Mouse (Mus musculus) R1 (cell line): ENCODE data around the gene Ttc39b.

Experiments used
- DNase-seq: peaks from one replicate; pipeline ENCODE4 v3.0.0-alpha.2; 2018; ENCODE audit warnings: low read depth, low spot score

Ttc39b gene

GRCm38 (mm10) chr4:83232315-83232880 is 91.7 kb downstream of the Ttc39b start:
- no peak for DNase-seq

- no peak for DNase-seq
These were observed 95.3 kb downstream of the Ttc39b start for GRCm38 (mm10) chr4:83228664-83229283.

GRCm38 (mm10) chr4:83228073-83228472 is 96.0 kb downstream of the Ttc39b start:
- peak; percentile 26 for DNase-seq

GRCm38 (mm10) chr4:83225633-83226360 is 98.3 kb downstream of the Ttc39b start:
- no peak for DNase-seq

- peak; percentile 65 for DNase-seq
These were observed 99.8 kb downstream of the Ttc39b start for GRCm38 (mm10) chr4:83224242-83224641.

GRCm38 (mm10) chr4:83223197-83223596 is 100.9 kb downstream of the Ttc39b start:
- DNase-seq, result no peak

GRCm38 (mm10) chr4:83220761-83221557 is 103.1 kb downstream of the Ttc39b start:
- DNase-seq, result no peak

- no peak for DNase-seq
These were observed 104.8 kb downstream of the Ttc39b start for GRCm38 (mm10) chr4:83219253-83219652.

GRCm38 (mm10) chr4:83217128-83217527 is 106.9 kb downstream of the Ttc39b start:
- DNase-seq, result no peak

- DNase-seq, result no peak
These were observed 107.7 kb downstream of the Ttc39b start for GRCm38 (mm10) chr4:83216381-83216780.

GRCm38 (mm10) chr4:83215776-83216175 is 108.3 kb downstream of the Ttc39b start:
- no peak for DNase-seq

GRCm38 (mm10) chr4:83214822-83215558 is 109.1 kb downstream of the Ttc39b start:
- no peak for DNase-seq

GRCm38 (mm10) chr4:83213752-83214151 is 110.3 kb downstream of the Ttc39b start:
- peak; percentile 60 for DNase-seq

GRCm38 (mm10) chr4:83211709-83212108 is 112.3 kb downstream of the Ttc39b start:
- DNase-seq, result no peak

GRCm38 (mm10) chr4:83210437-83210836 is 113.6 kb downstream of the Ttc39b start:
- no peak for DNase-seq

GRCm38 (mm10) chr4:83206803-83207586 is 117.1 kb downstream of the Ttc39b start:
- DNase-seq, result no peak

GRCm38 (mm10) chr4:83206416-83206802 is 117.6 kb downstream of the Ttc39b start:
- no peak for DNase-seq

- DNase-seq, result no peak
These were observed 124.7 kb downstream of the Ttc39b start for GRCm38 (mm10) chr4:83199391-83199790.

GRCm38 (mm10) chr4:83198123-83198522 is 125.9 kb downstream of the Ttc39b start:
- no peak for DNase-seq

GRCm38 (mm10) chr4:83189736-83190135 is 134.3 kb downstream of the Ttc39b start:
- no peak for DNase-seq

GRCm38 (mm10) chr4:83187324-83187723 is 136.7 kb downstream of the Ttc39b start:
- no peak for DNase-seq
